Mouse (Mus musculus): ENCODE data around the gene Pnrc1.

GRCm38 (mm10) chr4:33292409-33293370 is 2.7 kb upstream of the Pnrc1 start:
- TF ChIP-seq CTCF (IDR thresholded peaks at IDR 0.05; ENCODE audit: control insufficient read depth, insufficient read depth, low read length) (no peak), POLR2A (IDR thresholded peaks at IDR 0.05; ENCODE audit: borderline replicate concordance, control insufficient read depth, low read depth, low read length) (no peak)

All from bone marrow, adult 2 months (tissue).